Mouse (Mus musculus) hindbrain, postnatal 0 days (tissue): Measurements from ENCODE around the gene Tfeb. TPM values are rescaled to one million over a fixed set of nuclear protein-coding genes. Genes with fewer than 3 reads are reported as not detected.

Experiments used
- ATAC-seq: fragments of 200-750 bp; cut with Nextera tagmentation; 2 replicates; pipeline ENCODE4 v1.8.0; 2017; ENCODE audit warnings: mild to moderate bottlenecking, moderate TSS enrichment, moderate library complexity
- DNase-seq: peaks from one replicate; pipeline ENCODE4 v3.0.0-alpha.2; 2015; ENCODE audit warnings: low spot score
- H3K27ac ChIP-seq: fragments of 300-500 bp; sonication (generic); 2 replicates; pipeline ENCODE4 v1.5.1; 2014; ENCODE audit warnings: mild to moderate bottlenecking
- H3K27me3 ChIP-seq: fragments of 300-500 bp; sonication (generic); 2 replicates; pipeline ENCODE4 v1.6.1; 2014; ENCODE audit warnings: low read length, mixed read lengths; ENCODE audit not compliant: insufficient read depth
- H3K36me3 ChIP-seq: fragments of 300-500 bp; sonication (generic); 2 replicates; pipeline ENCODE4 v1.6.1; 2014; ENCODE audit warnings: low read length, mixed read lengths; ENCODE audit not compliant: insufficient read depth
- H3K4me1 ChIP-seq: fragments of 300-500 bp; sonication (generic); 2 replicates; pipeline ENCODE4 v1.6.1; 2014; ENCODE audit warnings: antibody characterized with exemption, low read length, mixed read lengths; ENCODE audit not compliant: insufficient read depth
- H3K4me2 ChIP-seq: fragments of 300-500 bp; sonication (generic); 2 replicates; pipeline ENCODE4 v1.6.1; 2014; ENCODE audit warnings: low read depth, mild to moderate bottlenecking, low read length, moderate library complexity, mixed read lengths
- H3K4me3 ChIP-seq: fragments of 300-500 bp; sonication (generic); 2 replicates; pipeline ENCODE4 v1.5.1; 2014; ENCODE audit warnings: low read length
- H3K9ac ChIP-seq: fragments of 300-500 bp; sonication (generic); replicated peaks from 2 replicates; pipeline ENCODE4 v1.6.1; 2014; ENCODE audit warnings: mild to moderate bottlenecking, low read length, moderate library complexity, mixed read lengths
- H3K9me3 ChIP-seq: fragments of 300-500 bp; sonication (generic); 2 replicates; pipeline ENCODE4 v1.6.1; 2016; ENCODE audit warnings: low read length, mixed read lengths
- CTCF ChIP-seq: IDR thresholded peaks from 2 replicates; pipeline ENCODE4 v1.5.1; 2016; ENCODE audit warnings: antibody characterized with exemption, control low read depth, low read depth
- WGBS: fragments of 180-500 bp; shearing (Covaris S2); extraction: QIAGEN DNeasy Blood & Tissue Kit; methylation state at CpG from one replicate; pipeline ENCODE4 v1.1.7; 2014; 5-methylcytosine and 5-hydroxymethylcytosine counted together
- polyA plus RNA-seq: library from polyadenylated mRNA; unstranded; fragments of >200 nt; fragmentation: Nextera tagmentation; extraction: Ambion mirVana; gene quantifications from 2 replicates; pipeline ENCODE4 v1.2.1, GENCODE M21; 2015
- total RNA-seq: library from RNA; depleted of rRNA; stranded (reverse); fragments of >200 nt; gene quantifications from 2 replicates; pipeline ENCODE4 v1.2.3, GENCODE M21; 2014

Gene Tfeb
- total and polyA plus RNA-seq, 2 experiments from 2014 or later, result 6.6 to 13.2 TPM

DNA sequence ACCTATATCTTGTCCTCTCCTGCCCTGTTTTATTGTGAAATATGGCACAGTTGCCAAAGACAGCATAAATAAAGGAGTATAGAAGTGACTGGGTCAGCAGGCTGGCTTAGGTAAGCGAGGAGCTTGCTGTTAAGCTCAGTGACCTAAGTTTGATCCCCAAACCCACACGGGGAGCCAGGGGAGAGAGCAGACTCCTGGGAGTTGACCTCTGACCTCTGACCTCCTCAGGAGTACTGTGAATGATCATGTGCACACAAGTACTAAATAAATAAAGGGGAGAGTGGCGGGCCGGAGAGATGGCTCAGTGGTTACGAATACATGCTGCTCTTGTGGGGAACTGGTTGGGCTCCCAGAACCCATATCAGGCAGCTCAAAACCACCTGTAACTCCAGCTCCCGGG lies 13.3 kb downstream of the Tfeb start:
- no peak overlapping the region for H3K4me2 ChIP-seq
- H3K4me3 ChIP-seq, result no peak overlapping the region
- H3K9me3 ChIP-seq, result no peaks in the 10 kb centered on the region
- 51% methylated on average over 6 of the region's 6 CpGs for WGBS
- ATAC-seq (no peak), DNase-seq (no peak)
- no peaks in the 10 kb centered on the region for H3K4me1 ChIP-seq
- TF ChIP-seq CTCF, result no peak
- H3K27ac ChIP-seq, result no peak overlapping the region
- no peaks in the 10 kb centered on the region for H3K36me3 ChIP-seq
- H3K27me3 ChIP-seq, result no peaks in the 10 kb centered on the region
- no peak overlapping the region for H3K9ac ChIP-seq

DNA sequence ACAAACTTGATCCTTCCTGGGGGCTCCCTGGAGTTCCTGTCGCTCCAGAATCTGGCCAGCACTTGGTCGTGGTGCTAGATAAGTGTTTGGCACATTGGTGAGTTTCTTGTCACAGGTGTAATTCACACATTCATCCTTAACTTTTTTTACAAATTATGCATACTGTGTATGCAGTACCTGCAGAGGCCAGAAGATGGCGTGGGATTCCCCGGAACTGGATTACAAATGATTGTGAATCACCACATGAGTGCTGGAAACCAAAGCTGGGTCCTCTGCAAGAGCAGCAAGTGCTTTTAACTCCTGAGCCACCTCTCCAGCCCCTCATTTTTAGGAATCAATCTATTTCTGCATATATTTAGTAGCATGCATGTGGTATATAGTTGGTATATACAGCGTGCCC lies 15.0 kb downstream of the Tfeb start:
- Histone ChIP-seq H3K4me1 (no peaks in the 10 kb centered on the region), H3K4me3 (no peak overlapping the region), H3K9ac (no peak overlapping the region), H3K36me3 (no peaks in the 10 kb centered on the region), H3K27me3 (no peaks in the 10 kb centered on the region), H3K4me2 (no peak overlapping the region), H3K27ac (no peak overlapping the region), H3K9me3 (no peaks in the 10 kb centered on the region)
- no peak for ATAC-seq
- 76% methylated on average over 5 of the region's 5 CpGs for WGBS
- peak; percentile 19 for TF ChIP-seq CTCF
- no peak for DNase-seq

DNA sequence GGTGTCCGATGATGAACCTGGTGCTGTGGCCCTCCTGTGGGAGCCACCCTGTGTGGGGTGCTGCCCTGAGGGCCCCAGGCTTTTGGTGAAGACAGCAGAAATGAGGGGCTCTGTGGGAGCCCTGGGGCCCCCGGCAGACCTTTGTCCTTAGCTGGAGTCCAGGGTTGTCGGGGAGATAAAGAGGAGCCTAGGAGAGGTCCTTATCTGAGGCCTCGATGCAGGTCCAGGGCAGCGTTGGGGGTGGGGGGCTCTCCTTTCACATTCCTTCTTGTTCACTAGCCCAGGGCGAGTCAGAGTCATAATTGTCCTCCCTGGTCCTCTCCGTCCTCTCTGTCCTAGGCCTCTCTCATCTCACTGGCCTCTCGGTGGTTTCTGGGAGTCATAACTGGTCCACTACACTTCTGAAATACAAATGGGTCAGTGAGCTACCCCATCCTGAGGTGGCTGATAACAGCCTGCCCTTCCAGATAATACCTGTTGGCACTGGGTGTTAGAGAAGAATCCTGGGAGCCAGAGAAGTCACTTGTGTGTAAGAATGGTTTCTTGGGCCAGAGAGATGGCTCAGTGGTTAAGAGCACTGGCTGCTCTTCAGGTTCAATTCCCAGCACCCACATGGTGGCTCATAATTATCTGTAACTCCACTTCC lies 16.4 kb downstream of the Tfeb start:
- Histone ChIP-seq H3K9ac (no peak overlapping the region), H3K27ac (no peak overlapping the region), H3K36me3 (no peaks in the 10 kb centered on the region), H3K4me2 (no peak overlapping the region), H3K9me3 (no peaks in the 10 kb centered on the region), H3K4me3 (no peak overlapping the region), H3K27me3 (no peaks in the 10 kb centered on the region), H3K4me1 (no peaks in the 10 kb centered on the region)
- no peak for ATAC-seq
- WGBS, result 90% methylated on average over 8 of the region's 8 CpGs
- DNase-seq, result no peak
- no peak for TF ChIP-seq CTCF

DNA sequence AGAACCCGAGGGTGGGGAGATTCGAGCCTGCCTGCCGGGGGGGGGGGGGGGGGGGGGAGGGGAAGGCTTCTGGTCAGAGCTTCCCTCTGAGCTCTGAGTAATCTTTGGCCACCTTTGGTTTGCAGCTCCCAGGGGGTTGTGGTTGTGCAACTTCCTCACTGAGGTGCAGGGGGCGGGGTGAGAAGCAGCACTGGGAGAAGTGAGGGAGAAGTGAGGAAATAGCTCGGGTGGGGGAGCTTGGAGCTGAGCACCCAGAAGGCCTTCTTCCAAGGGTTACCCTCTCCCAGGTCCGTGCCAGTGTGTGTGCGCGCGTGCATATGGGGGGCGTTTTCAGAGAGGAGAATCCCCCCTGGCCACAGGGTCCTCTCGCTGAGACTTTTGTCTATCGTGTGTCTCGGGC lies 17.4 kb downstream of the Tfeb start:
- DNase-seq, result no peak
- no peaks in the 10 kb centered on the region for H3K27me3 ChIP-seq
- WGBS, result 83% methylated on average over 11 of the region's 13 CpGs
- no peak for TF ChIP-seq CTCF
- H3K4me3 ChIP-seq, result no peak overlapping the region
- H3K36me3 ChIP-seq, result no peaks in the 10 kb centered on the region
- no peaks in the 10 kb centered on the region for H3K9me3 ChIP-seq
- no peak overlapping the region for H3K9ac ChIP-seq
- ATAC-seq, result no peak
- H3K4me1 ChIP-seq, result no peaks in the 10 kb centered on the region
- no peak overlapping the region for H3K27ac ChIP-seq
- no peak overlapping the region for H3K4me2 ChIP-seq

DNA sequence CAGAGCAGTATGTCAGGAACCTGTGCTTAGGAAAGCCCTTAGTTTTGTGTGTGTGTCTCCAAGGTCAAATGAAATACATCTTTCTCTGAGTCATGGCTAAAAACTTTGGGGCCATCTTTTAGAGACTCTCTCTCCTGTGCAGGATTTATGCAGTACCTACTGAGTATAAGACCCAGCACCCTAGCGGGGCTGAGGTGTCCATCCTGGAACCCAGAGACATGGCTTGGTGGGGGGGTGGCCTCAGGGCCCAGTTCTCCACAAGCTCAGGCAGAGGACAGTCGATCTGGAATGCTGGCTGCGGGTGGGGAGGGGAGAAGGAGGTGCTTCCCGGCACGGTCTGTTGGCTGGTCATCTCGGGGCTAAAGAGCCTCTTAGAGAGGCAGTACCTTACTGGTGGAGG lies 19.5 kb downstream of the Tfeb start:
- Histone ChIP-seq H3K4me1 (0 out of 2 replicates have a peak, but pooled peaks cover 7% of the 10 kb centered on the region), H3K4me3 (no peak overlapping the region), H3K27me3 (no peaks in the 10 kb centered on the region), H3K4me2 (no peak overlapping the region), H3K9me3 (no peaks in the 10 kb centered on the region), H3K36me3 (no peaks in the 10 kb centered on the region), H3K27ac (no peak overlapping the region), H3K9ac (no peak overlapping the region)
- DNase-seq (no peak), ATAC-seq (no peak)
- 38% methylated on average over 6 of the region's 6 CpGs for WGBS
- no peak for TF ChIP-seq CTCF

DNA sequence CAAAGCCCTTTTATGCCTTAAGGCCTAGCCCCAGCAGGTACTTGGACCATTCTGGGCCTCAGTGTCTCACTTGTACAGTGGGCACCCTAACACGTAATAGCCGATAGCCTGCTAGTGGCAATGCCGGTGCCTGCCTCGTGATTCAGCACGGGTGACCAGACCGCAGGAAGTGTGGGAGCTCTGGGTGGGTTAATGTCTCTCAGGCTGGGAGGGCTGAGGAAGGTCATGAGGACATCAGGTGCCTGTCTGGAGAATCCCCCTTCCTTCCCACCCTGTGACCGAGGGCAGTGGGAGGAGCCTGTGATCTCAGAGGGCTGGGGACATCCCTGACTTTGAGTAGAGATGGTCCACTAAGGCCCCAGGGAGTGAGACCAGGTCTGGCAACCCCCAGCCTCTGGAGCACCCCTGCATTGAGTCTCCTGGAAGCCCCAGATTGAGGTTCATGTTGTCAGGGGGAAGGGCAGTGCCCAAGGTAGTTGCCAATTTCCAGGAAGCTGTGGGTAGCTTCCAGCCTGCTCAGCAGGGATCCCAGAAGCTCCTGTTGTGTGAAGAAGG lies 20.3 kb downstream of the Tfeb start:
- no peaks in the 10 kb centered on the region for H3K9me3 ChIP-seq
- H3K4me2 ChIP-seq, result no peak overlapping the region
- no peak for ATAC-seq
- H3K9ac ChIP-seq, result no peak overlapping the region
- no peak for DNase-seq
- TF ChIP-seq CTCF, result no peak
- H3K4me1 ChIP-seq, result 0 out of 2 replicates have a peak, but pooled peaks cover 7% of the 10 kb centered on the region
- no peaks in the 10 kb centered on the region for H3K36me3 ChIP-seq
- H3K4me3 ChIP-seq, result no peak overlapping the region
- no peaks in the 10 kb centered on the region for H3K27me3 ChIP-seq
- WGBS, result 87% methylated on average over 7 of the region's 7 CpGs
- H3K27ac ChIP-seq, result no peak overlapping the region

DNA sequence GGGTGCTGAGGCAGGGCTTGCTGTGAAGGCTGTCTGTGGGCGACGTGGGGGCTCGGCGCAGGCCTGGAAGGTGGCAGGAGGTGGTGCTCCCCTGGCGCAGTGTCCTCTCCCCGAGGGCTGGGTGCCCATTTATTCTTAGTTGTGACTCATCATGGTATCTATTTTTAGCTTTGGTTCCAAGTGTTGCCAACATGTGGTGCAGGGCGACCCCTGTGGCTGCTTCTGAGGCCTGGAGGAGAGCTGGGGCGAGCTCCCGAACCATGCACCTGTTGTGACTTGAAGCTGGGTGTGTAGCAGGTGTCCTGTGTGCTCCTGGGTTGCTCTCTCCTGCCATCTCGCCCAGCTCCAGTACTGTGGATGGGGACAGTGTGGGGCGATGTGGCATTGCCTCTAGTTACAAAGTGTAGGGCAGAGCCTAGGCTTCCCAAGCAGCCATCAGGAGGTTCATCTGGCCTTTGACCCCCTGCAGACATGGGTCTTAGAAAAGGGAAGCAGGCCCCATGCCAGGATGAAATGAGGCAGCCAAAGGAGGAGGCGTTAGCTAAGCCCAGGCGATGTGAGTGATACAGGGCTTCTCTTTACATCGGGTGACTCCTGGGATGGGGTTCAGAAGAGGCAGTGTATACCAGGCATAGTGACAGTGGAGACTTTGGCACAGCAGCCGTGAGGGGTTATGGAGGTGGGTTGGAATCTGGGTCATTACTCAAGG lies 23.0 kb downstream of the Tfeb start:
- no peak for DNase-seq

More for the DNA sequence above, 23.0 kb downstream of the Tfeb start:
- no peak for ATAC-seq
- Histone ChIP-seq H3K9ac (no peak overlapping the region), H3K27ac (no peak overlapping the region), H3K4me1 (peaks cover 16% of the 10 kb centered on the region), H3K4me2 (no peak overlapping the region), H3K9me3 (no peaks in the 10 kb centered on the region), H3K4me3 (no peak overlapping the region), H3K36me3 (no peaks in the 10 kb centered on the region), H3K27me3 (no peaks in the 10 kb centered on the region)
- TF ChIP-seq CTCF, result no peak
- WGBS, result 73% methylated on average over 15 of the region's 15 CpGs
